Mouse (Mus musculus) testis, postnatal 10 days (tissue): ENCODE measurements around the gene Serpine1.
"Not testable (repeated sequence)": the region's sequence is repeated elsewhere in the genome, so short reads cannot be mapped to it uniquely, and the experiment has no call there.

Experiments
- DNase-seq: peaks from one replicate; pipeline ENCODE4 v3.0.0; 2021; ENCODE audit warnings: low spot score

Serpine1 gene

GRCm38 (mm10) chr5:137072079-137072960 lies at the start of gene Serpine1:
TSS of gene Serpine1 (minus strand) at chr5:137072268.
- peak; percentile 72 for DNase-seq

GRCm38 (mm10) chr5:137121280-137121679 lies 49.2 kb upstream of the Serpine1 start:
- DNase-seq = no peak

GRCm38 (mm10) chr5:137118878-137119277 lies 46.8 kb upstream of the Serpine1 start:
- DNase-seq = no peak

- DNase-seq = not testable (repeated sequence)
Observed at GRCm38 (mm10) chr5:137117994-137118393, 45.9 kb upstream of the Serpine1 start.

- no peak for DNase-seq
Observed at GRCm38 (mm10) chr5:137116987-137117386, 44.9 kb upstream of the Serpine1 start.

GRCm38 (mm10) chr5:137115866-137116847 lies 44.1 kb upstream of the Serpine1 start, which contains the start of gene Trim56:
TSS of gene Trim56 (minus strand) at chr5:137116209.
- peak; percentile 72 for DNase-seq

GRCm38 (mm10) chr5:137114891-137115561 lies 43.0 kb upstream of the Serpine1 start:
- no peak for DNase-seq

- peak; percentile 56 for DNase-seq
Observed at GRCm38 (mm10) chr5:137111542-137112408, 39.7 kb upstream of the Serpine1 start.

- no peak for DNase-seq
Observed at GRCm38 (mm10) chr5:137110863-137111262, 38.8 kb upstream of the Serpine1 start.

GRCm38 (mm10) chr5:137109941-137110593 lies 38.0 kb upstream of the Serpine1 start:
- peak; percentile 56 for DNase-seq

GRCm38 (mm10) chr5:137108111-137108510 lies 36.0 kb upstream of the Serpine1 start:
- no peak for DNase-seq

- no peak for DNase-seq
Observed at GRCm38 (mm10) chr5:137107670-137108069, 35.6 kb upstream of the Serpine1 start.

GRCm38 (mm10) chr5:137107024-137107423 lies 35.0 kb upstream of the Serpine1 start:
- peak; percentile 89 for DNase-seq

- no peak for DNase-seq
Observed at GRCm38 (mm10) chr5:137106434-137106833, 34.4 kb upstream of the Serpine1 start.

- no peak for DNase-seq
Observed at GRCm38 (mm10) chr5:137103969-137104368, 31.9 kb upstream of the Serpine1 start.

GRCm38 (mm10) chr5:137102575-137103522 lies 30.8 kb upstream of the Serpine1 start:
- peak; percentile 61 for DNase-seq

- no peak for DNase-seq
Observed at GRCm38 (mm10) chr5:137102078-137102477, 30.0 kb upstream of the Serpine1 start.

- DNase-seq = no peak
Observed at GRCm38 (mm10) chr5:137100660-137101059, 28.6 kb upstream of the Serpine1 start.

GRCm38 (mm10) chr5:137098418-137098817 lies 26.4 kb upstream of the Serpine1 start:
- DNase-seq = no peak
